Mouse (Mus musculus) stomach, postnatal 0 days (tissue): Measurements from ENCODE around the gene Gm9964. TPM values are rescaled to one million over a fixed set of nuclear protein-coding genes. Genes with fewer than 3 reads are reported as not detected.

Source experiments
- ATAC-seq: fragments of 200-750 bp; cut with Nextera tagmentation; 2 replicates; pipeline ENCODE4 v1.8.0; 2017; ENCODE audit not compliant: low FRiP score, low TSS enrichment
- DNase-seq: peaks from one replicate; pipeline ENCODE4 v3.0.0-alpha.2; 2016; ENCODE audit warnings: low spot score
- H3K27ac ChIP-seq: fragments of 300-500 bp; sonication (generic); replicated peaks from 2 replicates; pipeline ENCODE4 v1.5.1; 2014; ENCODE audit warnings: mild to moderate bottlenecking, control low read depth
- H3K27me3 ChIP-seq: fragments of 300-500 bp; sonication (generic); 2 replicates; pipeline ENCODE4 v1.6.1; 2014; ENCODE audit warnings: low read length; ENCODE audit not compliant: control insufficient read depth, insufficient read depth
- H3K36me3 ChIP-seq: fragments of 300-500 bp; sonication (generic); 2 replicates; pipeline ENCODE4 v1.6.1; 2014; ENCODE audit warnings: low read length, mixed read lengths; ENCODE audit not compliant: control insufficient read depth, insufficient read depth
- H3K4me1 ChIP-seq: fragments of 300-500 bp; sonication (generic); replicated peaks from 2 replicates; pipeline ENCODE4 v1.6.1; 2014; ENCODE audit warnings: antibody characterized with exemption; ENCODE audit not compliant: control insufficient read depth, insufficient read depth
- H3K4me2 ChIP-seq: fragments of 300-500 bp; sonication (generic); replicated peaks from 2 replicates; pipeline ENCODE4 v1.6.1; 2014; ENCODE audit warnings: low read depth, mild to moderate bottlenecking, control low read depth, moderate library complexity
- H3K4me3 ChIP-seq: fragments of 300-500 bp; sonication (generic); 2 replicates; pipeline ENCODE4 v1.5.1; 2014; ENCODE audit warnings: low read depth, low read length, control low read depth
- H3K9ac ChIP-seq: fragments of 300-500 bp; sonication (generic); 2 replicates; pipeline ENCODE4 v1.6.1; 2014; ENCODE audit warnings: mild to moderate bottlenecking, low read length, control low read depth, mixed read lengths
- H3K9me3 ChIP-seq: fragments of 300-500 bp; sonication (generic); 2 replicates; pipeline ENCODE4 v1.6.1; 2016; ENCODE audit warnings: low read length; ENCODE audit not compliant: control insufficient read depth
- CTCF ChIP-seq: IDR thresholded peaks from 2 replicates; pipeline ENCODE4 v1.5.1; 2016; ENCODE audit warnings: antibody characterized with exemption, low read depth, mild to moderate bottlenecking, moderate library complexity
- EP300 ChIP-seq: optimal IDR thresholded peaks from 2 replicates; pipeline ENCODE3; 2016; ENCODE audit warnings: antibody characterized with exemption
- WGBS: fragments of 180-500 bp; shearing (Covaris S2); extraction: QIAGEN DNeasy Blood & Tissue Kit; methylation state at CpG from one replicate; pipeline ENCODE4 v1.1.7; 2014; 5-methylcytosine and 5-hydroxymethylcytosine counted together
- polyA plus RNA-seq: library from polyadenylated mRNA; unstranded; fragments of >200 nt; fragmentation: Nextera tagmentation; extraction: Ambion mirVana; gene quantifications from 2 replicates; pipeline ENCODE4 v1.2.1, GENCODE M21; 2015

The Gm9964 gene
- polyA plus RNA-seq, 1 experiment from 2014 or later, result not detected

- DNase-seq, result no peak
- H3K36me3 ChIP-seq, result no peaks in the 10 kb centered on the region
- WGBS, result 28% methylated on average over 7 of the region's 7 CpGs
Measured at GRCm38 (mm10) chr11:79319807-79320206, 23.1 kb upstream of the Gm9964 start.

GRCm38 (mm10) chr11:79316807-79317345 is 20.2 kb upstream of the Gm9964 start:
- H3K27me3 ChIP-seq, result no peaks in the 10 kb centered on the region
- no peak overlapping the region for H3K9ac ChIP-seq
- H3K4me1 ChIP-seq, result no peaks in the 10 kb centered on the region
- no peak overlapping the region for H3K4me3 ChIP-seq
- H3K9me3 ChIP-seq, result no peaks in the 10 kb centered on the region
- TF ChIP-seq EP300, result no peak
- TF ChIP-seq CTCF, result no peak
- no peak for DNase-seq
- no peak overlapping the region for H3K4me2 ChIP-seq
- H3K27ac ChIP-seq, result no peak overlapping the region
- ATAC-seq, result no peak
- no peaks in the 10 kb centered on the region for H3K36me3 ChIP-seq
- 58% methylated on average over 8 of the region's 8 CpGs for WGBS

More at GRCm38 (mm10) chr11:79319807-79320206, 23.1 kb upstream of the Gm9964 start:
- H3K4me3 ChIP-seq, result no peak overlapping the region
- H3K9ac ChIP-seq, result no peak overlapping the region
- H3K4me1 ChIP-seq, result no peaks in the 10 kb centered on the region
- ATAC-seq, result no peak
- H3K9me3 ChIP-seq, result no peaks in the 10 kb centered on the region
- TF ChIP-seq EP300 (no peak), CTCF (no peak)
- H3K27ac ChIP-seq, result no peak overlapping the region
- no peaks in the 10 kb centered on the region for H3K27me3 ChIP-seq
- no peak overlapping the region for H3K4me2 ChIP-seq

GRCm38 (mm10) chr11:79310467-79310866 is 13.8 kb upstream of the Gm9964 start:
- Histone ChIP-seq H3K27me3 (no peaks in the 10 kb centered on the region), H3K27ac (no peak overlapping the region), H3K9ac (no peak overlapping the region), H3K4me3 (no peak overlapping the region), H3K9me3 (no peaks in the 10 kb centered on the region), H3K36me3 (no peaks in the 10 kb centered on the region), H3K4me1 (peaks cover 6% of the 10 kb centered on the region; the same call in 1 of the 2 replicates), H3K4me2 (no peak overlapping the region)
- DNase-seq (no peak), ATAC-seq (no peak)
- TF ChIP-seq CTCF (no peak), EP300 (no peak)
- 81% methylated on average over 5 of the region's 5 CpGs for WGBS

GRCm38 (mm10) chr11:79307560-79308200 is 11.0 kb upstream of the Gm9964 start:
- no peak for ATAC-seq
- no peak for DNase-seq
- Histone ChIP-seq H3K4me1 (peaks cover 6% of the 10 kb centered on the region; the same call in 1 of the 2 replicates), H3K36me3 (no peaks in the 10 kb centered on the region), H3K4me2 (no peak overlapping the region), H3K4me3 (no peak overlapping the region), H3K9me3 (no peaks in the 10 kb centered on the region), H3K27me3 (no peaks in the 10 kb centered on the region), H3K9ac (no peak overlapping the region), H3K27ac (peak overlapping the region; percentile 71)
- TF ChIP-seq CTCF, result no peak
- 59% methylated on average over 9 of the region's 9 CpGs for WGBS

GRCm38 (mm10) chr11:79306996-79307395 is 10.3 kb upstream of the Gm9964 start:
- no peaks in the 10 kb centered on the region for H3K36me3 ChIP-seq
- H3K4me1 ChIP-seq, result peaks cover 6% of the 10 kb centered on the region; the same call in 1 of the 2 replicates
- no peak overlapping the region for H3K4me3 ChIP-seq
- no peaks in the 10 kb centered on the region for H3K27me3 ChIP-seq
- DNase-seq (peak; percentile 29), ATAC-seq (peak; percentile 61)
- H3K9me3 ChIP-seq, result no peaks in the 10 kb centered on the region
- no peak overlapping the region for H3K9ac ChIP-seq
- WGBS, result 15% methylated on average over 10 of the region's 10 CpGs
- TF ChIP-seq EP300, result no peak
- no peak for TF ChIP-seq CTCF
- no peak overlapping the region; the same call in 1 of the 2 replicates for H3K4me2 ChIP-seq
- H3K27ac ChIP-seq, result peak overlapping the region; percentile 71

GRCm38 (mm10) chr11:79306510-79306909 is 9.8 kb upstream of the Gm9964 start:
- H3K4me3 ChIP-seq, result no peak overlapping the region
- H3K4me1 ChIP-seq, result peaks cover 6% of the 10 kb centered on the region; the same call in 1 of the 2 replicates
- DNase-seq (no peak), ATAC-seq (peak; percentile 75)
- 32% methylated on average over 7 of the region's 7 CpGs for WGBS
- H3K9ac ChIP-seq, result no peak overlapping the region
- H3K9me3 ChIP-seq, result no peaks in the 10 kb centered on the region
- H3K27ac ChIP-seq, result peak overlapping the region; percentile 71
- no peaks in the 10 kb centered on the region for H3K27me3 ChIP-seq
- H3K4me2 ChIP-seq, result no peak overlapping the region
- TF ChIP-seq CTCF (no peak), EP300 (no peak)
- no peaks in the 10 kb centered on the region for H3K36me3 ChIP-seq
